Mouse (Mus musculus) embryonic facial prominence, embryonic 13.5 days (tissue): Measurements from ENCODE around the gene Itfg2. TPM values are rescaled to one million over a fixed set of nuclear protein-coding genes. Genes with fewer than 3 reads are reported as not detected.
"Not testable (repeated sequence)": the region's sequence is repeated elsewhere in the genome, so short reads cannot be mapped to it uniquely, and the experiment has no call there.

ENCODE experiments used
- ATAC-seq: fragments of 200-750 bp; cut with Nextera tagmentation; 2 replicates; pipeline ENCODE4 v1.8.0; 2017; ENCODE audit warnings: low read depth; ENCODE audit not compliant: insufficient number of reproducible peaks, insufficient read depth, low FRiP score, low TSS enrichment
- H3K27ac ChIP-seq: fragments of 300-500 bp; sonication (generic); 2 replicates; pipeline ENCODE4 v1.5.1; 2015; ENCODE audit warnings: moderate library complexity, mild to moderate bottlenecking, inconsistent platforms
- H3K27me3 ChIP-seq: fragments of 300-500 bp; sonication (generic); 2 replicates; pipeline ENCODE4 v1.6.1; 2015; ENCODE audit warnings: mild to moderate bottlenecking, inconsistent platforms
- H3K36me3 ChIP-seq: fragments of 300-500 bp; sonication (generic); 2 replicates; pipeline ENCODE4 v1.6.1; 2015; ENCODE audit warnings: mild to moderate bottlenecking, inconsistent platforms
- H3K4me1 ChIP-seq: fragments of 300-500 bp; sonication (generic); 2 replicates; pipeline ENCODE4 v1.6.1; 2015; ENCODE audit warnings: inconsistent platforms
- H3K4me2 ChIP-seq: fragments of 300-500 bp; sonication (generic); 2 replicates; pipeline ENCODE4 v1.6.1; 2015; ENCODE audit warnings: moderate library complexity, mild to moderate bottlenecking, inconsistent platforms
- H3K4me3 ChIP-seq: fragments of 300-500 bp; sonication (generic); 2 replicates; pipeline ENCODE4 v1.5.1; 2015; ENCODE audit warnings: mild to moderate bottlenecking, inconsistent platforms
- H3K9ac ChIP-seq: fragments of 300-500 bp; sonication (generic); 2 replicates; pipeline ENCODE4 v1.6.1; 2015; ENCODE audit warnings: mild to moderate bottlenecking, inconsistent platforms
- H3K9me3 ChIP-seq: fragments of 300-500 bp; sonication (generic); 2 replicates; pipeline ENCODE4 v1.6.1; 2016; ENCODE audit warnings: inconsistent platforms
- WGBS: fragments of 180-500 bp; shearing (Covaris S2); methylation state at CpG from one replicate; pipeline ENCODE4 v1.1.7; 2015; ENCODE audit warnings: mixed read lengths; 5-methylcytosine and 5-hydroxymethylcytosine counted together
- polyA plus RNA-seq: library from polyadenylated mRNA; unstranded; fragments of >200 nt; fragmentation: Nextera tagmentation; extraction: Ambion mirVana; gene quantifications from 2 replicates; pipeline ENCODE4 v1.2.1, GENCODE M21; 2015

Itfg2 gene
- polyA plus RNA-seq, 1 experiment from 2014 or later: 41.7 TPM

DNA sequence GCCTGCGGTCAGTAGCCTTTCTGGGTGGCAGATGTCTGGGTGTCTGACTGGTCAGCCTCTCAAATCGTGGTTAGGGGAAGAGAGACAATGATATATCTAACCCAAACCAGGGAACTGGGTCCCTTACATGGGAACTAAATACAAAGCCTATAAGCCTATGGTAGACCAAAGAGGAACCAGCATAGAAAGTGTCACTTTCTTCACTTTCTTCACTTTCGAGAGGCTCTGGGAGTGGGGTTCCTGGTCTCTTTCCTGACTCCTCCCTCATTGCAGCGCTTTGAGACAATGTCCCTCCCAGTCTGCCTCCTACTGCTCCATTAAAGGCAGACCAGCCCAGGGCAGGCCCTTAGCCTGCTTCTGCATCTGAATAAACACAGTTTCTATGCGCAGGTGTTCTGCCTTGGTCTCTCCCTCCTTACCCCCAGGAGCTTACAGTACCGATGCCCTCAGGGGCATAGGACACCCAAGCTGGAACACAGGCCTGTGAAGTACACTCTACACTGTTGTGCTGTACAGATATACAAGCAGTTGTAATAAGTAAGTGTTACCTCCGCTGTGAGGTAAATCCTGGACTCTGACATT is 16.1 kb downstream of the Itfg2 start:
- H3K9ac ChIP-seq: no peak overlapping the region
- no peak overlapping the region for H3K4me2 ChIP-seq
- no peak for ATAC-seq
- no peak overlapping the region for H3K27ac ChIP-seq
- H3K27me3 ChIP-seq: no peaks in the 10 kb centered on the region
- peaks cover 70% of the 10 kb centered on the region for H3K36me3 ChIP-seq
- no peak overlapping the region for H3K4me3 ChIP-seq
- H3K9me3 ChIP-seq: no peaks in the 10 kb centered on the region
- WGBS: 86% methylated on average over 7 of the region's 7 CpGs
- H3K4me1 ChIP-seq: no peaks in the 10 kb centered on the region

DNA sequence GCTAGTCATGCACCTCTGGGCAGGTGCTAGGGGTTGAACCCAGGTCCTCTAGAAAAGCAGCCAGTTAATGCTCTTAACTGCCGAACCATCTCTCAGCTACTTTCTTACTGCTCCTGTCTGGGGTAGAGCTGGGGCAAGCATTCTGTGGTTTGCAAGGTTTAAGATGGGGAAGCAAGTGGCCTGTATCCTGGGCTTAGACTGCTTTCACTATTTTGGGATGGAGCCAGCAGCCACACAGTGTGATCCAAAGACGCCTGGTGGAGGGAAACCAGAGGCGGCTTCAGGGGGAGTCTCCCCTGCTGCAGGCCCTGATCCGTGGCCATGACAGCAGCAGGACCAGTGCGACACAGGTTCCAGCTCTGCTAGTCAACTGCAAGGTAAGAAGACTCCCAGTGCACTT is 20.0 kb downstream of the Itfg2 start:
- WGBS: 64% methylated on average over 5 of the region's 5 CpGs

DNA sequence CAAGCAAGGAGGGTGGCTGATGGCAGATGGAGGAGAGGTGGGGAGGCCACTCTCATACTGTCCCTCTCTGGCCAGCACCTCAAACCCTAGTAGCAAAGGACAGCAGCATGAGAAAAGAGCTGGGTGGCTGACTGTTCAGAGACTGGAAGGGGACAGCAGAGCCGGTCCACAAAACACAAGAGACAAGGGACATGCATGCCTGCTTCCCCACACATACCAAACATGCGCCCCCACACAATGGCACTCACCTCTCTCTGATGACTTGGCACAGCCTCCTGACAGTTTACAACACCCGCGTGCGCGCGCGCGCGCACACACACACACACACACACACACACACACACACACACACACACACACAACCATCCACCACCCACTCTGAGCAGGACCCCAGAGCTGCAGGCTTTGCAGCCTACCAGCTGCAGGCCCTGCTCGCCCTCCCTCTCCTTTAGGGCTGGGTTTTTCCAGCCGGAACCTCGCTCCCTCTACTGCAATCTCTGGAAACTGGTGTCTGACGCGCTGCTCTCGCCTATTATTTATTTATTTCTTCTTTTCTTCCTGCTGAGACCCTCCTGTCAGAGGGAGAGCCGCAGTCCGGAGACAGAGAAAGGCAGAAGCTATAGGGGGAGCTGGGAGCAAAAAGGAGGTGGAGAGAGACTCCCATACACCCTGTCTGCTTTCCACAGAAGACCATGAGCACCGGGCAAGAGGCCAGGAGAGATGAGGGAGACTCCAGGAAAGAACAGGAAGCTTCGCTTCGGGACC is 25.1 kb downstream of the Itfg2 start:
- peak overlapping the region; percentile 29 for H3K4me3 ChIP-seq
- 47% methylated on average over 21 of the region's 21 CpGs for WGBS
- 0 out of 2 replicates have a peak, but pooled peaks have one; percentile 45 for ATAC-seq

More for the DNA sequence above, 20.0 kb downstream of the Itfg2 start:
- Histone ChIP-seq H3K9ac (no peak overlapping the region), H3K9me3 (no peaks in the 10 kb centered on the region), H3K27me3 (no peaks in the 10 kb centered on the region), H3K36me3 (peaks cover 40% of the 10 kb centered on the region), H3K27ac (no peak overlapping the region), H3K4me1 (peaks cover 8% of the 10 kb centered on the region; the same call in 1 of the 2 replicates), H3K4me3 (no peak overlapping the region), H3K4me2 (no peak overlapping the region)
- no peak for ATAC-seq

DNA sequence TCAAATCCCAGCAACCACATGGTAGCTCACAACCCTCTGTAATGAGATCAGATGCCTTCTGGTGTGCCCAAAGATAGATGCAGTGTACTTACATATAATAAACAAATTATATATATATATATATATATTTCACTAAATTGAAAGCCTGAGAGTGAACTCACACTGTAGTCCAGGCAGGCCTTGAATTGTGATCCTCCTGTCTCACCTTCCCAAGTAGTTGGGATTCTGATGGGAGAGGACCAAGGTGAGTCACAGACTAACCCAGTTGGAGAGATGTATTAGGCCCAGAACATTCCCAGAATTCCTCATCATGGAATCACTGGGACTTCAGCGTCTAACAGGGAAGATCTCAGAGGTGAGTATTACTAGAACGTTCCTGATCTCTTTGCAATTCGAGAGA is 25.7 kb downstream of the Itfg2 start, which contains the start of gene Nrip2:
Gene Nrip2 (plus strand): TSS at position 301 of the 400 bp plus-strand sequence.
- peaks cover 13% of the 10 kb centered on the region; the same call in 1 of the 2 replicates for H3K4me1 ChIP-seq
- H3K36me3 ChIP-seq: no peaks in the 10 kb centered on the region
- no peaks in the 10 kb centered on the region for H3K27me3 ChIP-seq
- peak within 1 kb of the TSS; percentile 64 for H3K9ac ChIP-seq
- peak within 1 kb of the TSS; percentile 29 for H3K4me3 ChIP-seq
- WGBS: 78% methylated on average over 3 of the region's 3 CpGs
- no peak for ATAC-seq
- H3K27ac ChIP-seq: peak within 1 kb of the TSS; percentile 48; the same call in 1 of the 2 replicates
- H3K9me3 ChIP-seq: no peaks in the 10 kb centered on the region
- peak within 1 kb of the TSS; percentile 49 for H3K4me2 ChIP-seq

More for the DNA sequence above, 25.1 kb downstream of the Itfg2 start:
- Histone ChIP-seq H3K27ac (peak overlapping the region; percentile 48; the same call in 1 of the 2 replicates), H3K4me1 (peaks cover 13% of the 10 kb centered on the region; the same call in 1 of the 2 replicates), H3K36me3 (no peaks in the 10 kb centered on the region), H3K9me3 (no peaks in the 10 kb centered on the region), H3K4me2 (peak overlapping the region; percentile 49), H3K9ac (peak overlapping the region; percentile 64), H3K27me3 (no peaks in the 10 kb centered on the region)

DNA sequence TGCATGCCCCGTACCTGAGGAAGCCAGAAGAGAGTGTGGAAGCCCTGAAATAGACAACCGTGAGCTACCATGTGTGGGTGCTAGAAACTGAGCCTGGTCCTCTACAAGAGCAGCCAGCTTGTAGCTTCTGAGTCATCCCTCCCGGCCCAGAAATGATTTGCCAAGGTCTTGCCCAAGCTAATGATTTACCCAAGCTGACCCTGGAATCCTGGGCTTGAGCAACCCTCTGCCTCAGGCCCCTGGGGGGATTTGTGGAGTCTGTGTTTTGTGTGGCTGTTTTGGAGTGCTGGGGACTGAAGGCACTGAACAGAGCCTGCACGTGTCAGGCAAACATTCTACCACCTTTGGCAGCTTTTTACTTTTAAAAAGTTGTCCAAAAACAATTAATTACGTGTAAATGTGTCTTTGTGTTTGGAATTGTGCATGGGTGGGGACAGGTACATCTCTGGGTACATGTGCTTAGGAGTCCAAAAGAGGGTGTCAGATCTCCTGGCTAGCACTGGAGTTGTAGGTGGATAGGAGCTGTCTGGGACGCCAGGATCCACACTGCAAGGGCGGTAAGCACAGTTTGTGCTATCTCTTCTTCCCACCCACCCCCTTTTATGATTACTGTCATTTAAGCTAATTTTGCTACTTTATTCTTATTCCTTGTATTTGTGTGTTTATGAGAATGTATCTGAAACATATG is 27.0 kb downstream of the Itfg2 start:
- Histone ChIP-seq H3K4me2 (no peak overlapping the region), H3K9me3 (no peaks in the 10 kb centered on the region)
- 77% methylated on average over 7 of the region's 7 CpGs for WGBS

DNA sequence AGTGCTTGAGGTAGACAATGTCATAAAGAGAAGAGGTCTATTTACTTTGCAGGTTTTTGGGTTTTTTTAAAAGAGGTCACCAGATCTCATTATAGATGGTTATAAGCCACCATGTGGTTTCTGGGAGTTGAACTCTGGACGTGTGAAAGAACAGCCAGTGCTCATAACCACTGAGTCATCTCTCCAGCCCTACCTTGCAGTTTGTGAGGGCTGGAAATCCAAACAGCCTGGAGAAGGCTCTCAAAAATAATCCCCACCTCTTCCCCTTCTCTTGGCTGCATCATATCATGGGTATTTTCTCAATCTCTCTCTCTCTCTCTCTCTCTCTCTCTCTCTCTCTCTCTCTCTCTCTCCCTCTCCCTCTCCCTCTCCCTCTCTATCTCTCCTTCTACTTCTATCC is 34.0 kb downstream of the Itfg2 start:
- H3K9ac ChIP-seq: no peak overlapping the region
- H3K4me2 ChIP-seq: no peak overlapping the region
- ATAC-seq: no peak
- no peaks in the 10 kb centered on the region for H3K27me3 ChIP-seq
- H3K9me3 ChIP-seq: no peaks in the 10 kb centered on the region
- WGBS: 55% methylated on average over 1 of the region's 1 CpGs
- H3K36me3 ChIP-seq: no peaks in the 10 kb centered on the region
- H3K4me3 ChIP-seq: no peak overlapping the region
- H3K27ac ChIP-seq: no peak overlapping the region
- H3K4me1 ChIP-seq: no peaks in the 10 kb centered on the region

More for the DNA sequence above, 27.0 kb downstream of the Itfg2 start:
- no peak overlapping the region for H3K4me3 ChIP-seq
- H3K27me3 ChIP-seq: no peaks in the 10 kb centered on the region
- no peak overlapping the region for H3K9ac ChIP-seq
- ATAC-seq: no peak
- no peak overlapping the region for H3K27ac ChIP-seq
- H3K4me1 ChIP-seq: peaks cover 13% of the 10 kb centered on the region; the same call in 1 of the 2 replicates
- no peaks in the 10 kb centered on the region for H3K36me3 ChIP-seq

DNA sequence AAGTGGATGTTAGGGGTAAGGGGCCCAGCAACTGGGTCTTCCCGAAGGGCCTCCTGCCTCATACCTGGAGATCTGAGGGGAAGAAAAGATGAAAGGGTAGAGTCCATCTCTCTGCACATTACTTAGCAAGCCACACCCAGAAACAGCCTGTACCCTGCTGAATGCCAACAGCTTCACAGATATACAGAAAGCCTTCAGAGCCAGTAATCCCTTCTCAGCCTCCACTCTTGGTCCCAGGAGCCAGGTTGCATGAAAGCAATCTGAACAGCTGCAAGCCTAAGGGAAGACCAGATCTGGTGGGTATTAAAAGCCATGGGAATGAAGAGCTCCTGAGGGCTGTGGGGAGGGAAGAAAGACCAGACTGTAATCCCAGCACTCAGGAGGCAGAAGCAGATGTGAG is 35.5 kb downstream of the Itfg2 start:
- Histone ChIP-seq H3K36me3 (no peaks in the 10 kb centered on the region), H3K27ac (no peak overlapping the region), H3K4me2 (no peak overlapping the region), H3K27me3 (no peaks in the 10 kb centered on the region), H3K9me3 (no peaks in the 10 kb centered on the region), H3K4me3 (no peak overlapping the region), H3K9ac (no peak overlapping the region), H3K4me1 (no peaks in the 10 kb centered on the region)
- ATAC-seq: no peak
- 81% methylated on average over 1 of the region's 1 CpGs for WGBS

DNA sequence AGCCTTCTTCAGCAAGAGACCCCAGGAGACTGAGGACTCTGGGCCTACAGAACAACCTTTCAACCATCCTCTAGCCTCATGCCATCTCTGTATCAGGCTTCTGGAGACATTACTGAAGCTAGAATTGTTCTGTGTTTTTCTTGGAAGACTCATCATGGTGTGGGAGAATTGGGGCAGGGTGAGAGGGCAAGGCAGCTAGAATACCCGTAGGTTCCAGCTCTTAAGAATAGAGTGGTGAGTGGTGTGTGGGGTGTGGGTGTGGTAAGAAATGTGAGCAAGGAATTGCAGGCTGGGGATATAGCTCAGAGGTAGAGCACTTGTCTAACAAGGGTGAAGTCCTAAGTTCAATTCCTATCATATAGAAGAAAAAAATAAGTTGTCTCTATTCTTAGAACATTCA is 39.7 kb downstream of the Itfg2 start:
- H3K4me3 ChIP-seq: no peak overlapping the region
- ATAC-seq: no peak
- WGBS: 89% methylated on average over 1 of the region's 1 CpGs
- H3K9me3 ChIP-seq: no peaks in the 10 kb centered on the region
- H3K4me1 ChIP-seq: no peaks in the 10 kb centered on the region
- no peak overlapping the region for H3K9ac ChIP-seq
- H3K36me3 ChIP-seq: no peaks in the 10 kb centered on the region
- H3K27me3 ChIP-seq: no peaks in the 10 kb centered on the region
- no peak overlapping the region for H3K27ac ChIP-seq
- H3K4me2 ChIP-seq: no peak overlapping the region

DNA sequence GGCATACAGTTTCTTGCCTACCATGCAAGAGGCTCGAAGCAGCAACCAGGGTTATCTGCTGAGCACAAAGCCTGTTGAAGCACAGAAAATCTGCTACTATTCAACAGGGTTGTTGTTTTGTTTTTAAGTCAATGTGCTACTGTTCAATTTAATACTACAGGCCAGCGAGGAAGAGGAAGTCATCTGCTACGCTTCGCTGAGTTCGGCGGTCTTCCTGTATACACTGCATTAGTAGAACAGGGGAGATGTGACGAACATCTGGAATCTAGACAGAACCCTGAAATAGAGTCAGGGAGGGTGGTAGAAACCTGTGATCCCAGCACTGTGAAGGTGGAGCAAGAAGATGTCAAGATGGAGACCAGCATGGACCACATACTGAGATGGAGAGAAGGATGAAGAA is 41.0 kb downstream of the Itfg2 start:
- Histone ChIP-seq H3K9ac (no peak overlapping the region), H3K4me1 (no peaks in the 10 kb centered on the region), H3K27ac (no peak overlapping the region), H3K36me3 (no peaks in the 10 kb centered on the region), H3K27me3 (no peaks in the 10 kb centered on the region), H3K4me2 (no peak overlapping the region), H3K9me3 (no peaks in the 10 kb centered on the region), H3K4me3 (no peak overlapping the region)
- WGBS: 54% methylated on average over 7 of the region's 7 CpGs
- ATAC-seq: no peak

DNA sequence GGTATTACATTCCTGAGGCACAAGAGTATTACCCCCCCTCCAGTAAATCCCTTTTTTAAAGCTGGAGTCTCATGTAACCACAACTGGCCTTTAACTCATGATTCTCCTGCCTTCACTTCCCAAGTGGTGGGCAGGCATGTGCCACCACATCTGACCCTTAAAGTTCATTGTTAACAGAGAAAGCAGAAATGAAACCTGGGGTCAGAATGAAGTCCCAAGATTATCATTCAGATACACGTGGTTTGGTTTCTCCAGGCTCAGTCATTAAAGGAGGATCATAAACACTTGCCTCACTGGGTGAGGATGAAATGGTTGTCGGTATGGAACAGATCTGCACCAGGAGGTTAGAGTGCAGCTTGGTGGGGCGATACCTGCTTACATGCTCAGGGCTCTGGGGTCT is 43.5 kb downstream of the Itfg2 start:
- H3K4me3 ChIP-seq: no peak overlapping the region
- 70% methylated on average over 3 of the region's 3 CpGs for WGBS
- H3K36me3 ChIP-seq: peaks cover 15% of the 10 kb centered on the region; the same call in 1 of the 2 replicates
- no peak overlapping the region for H3K4me2 ChIP-seq
- no peaks in the 10 kb centered on the region for H3K4me1 ChIP-seq
- no peak overlapping the region for H3K27ac ChIP-seq
- ATAC-seq: no peak
- no peak overlapping the region for H3K9ac ChIP-seq
- H3K9me3 ChIP-seq: no peaks in the 10 kb centered on the region
- no peaks in the 10 kb centered on the region for H3K27me3 ChIP-seq

DNA sequence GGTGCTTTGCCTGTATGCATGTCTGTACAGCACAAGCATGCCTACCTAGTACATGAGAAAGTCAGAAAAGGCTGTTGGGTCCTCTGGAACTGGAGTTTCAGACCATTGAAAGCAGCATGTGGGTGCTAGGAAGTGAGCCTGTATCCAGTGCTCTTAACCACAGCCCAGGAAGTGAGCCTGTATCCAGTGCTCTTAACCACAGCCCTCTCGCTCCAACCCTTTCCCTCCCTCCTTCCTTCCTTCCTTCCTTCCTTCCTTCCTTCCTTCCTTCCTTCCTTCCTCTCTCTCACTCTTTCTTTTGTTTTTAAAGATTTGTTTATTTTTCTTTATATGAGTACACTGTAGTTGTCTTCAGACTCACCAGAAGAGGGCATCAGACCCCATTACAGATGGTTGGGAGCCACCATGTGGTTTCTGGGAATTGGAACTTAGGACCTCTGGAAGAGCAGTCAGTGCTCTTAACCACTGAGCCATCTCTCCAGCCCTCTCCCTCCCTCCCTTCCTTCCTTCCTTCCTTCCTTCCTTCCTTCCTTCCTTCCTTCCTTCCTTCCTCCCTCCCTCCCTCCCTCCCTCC is 44.0 kb downstream of the Itfg2 start:
- not testable (repeated sequence) for H3K27ac ChIP-seq, H3K4me2 ChIP-seq, H3K9ac ChIP-seq, H3K4me1 ChIP-seq, ATAC-seq, H3K9me3 ChIP-seq, H3K27me3 ChIP-seq, H3K4me3 ChIP-seq
- WGBS: 73% methylated on average over 1 of the region's 1 CpGs
- peaks cover 19% of the 10 kb centered on the region; the same call in 1 of the 2 replicates for H3K36me3 ChIP-seq
